Mouse (Mus musculus) MEL-GATA-1-ER (cell line): ENCODE results near the gene Ear6.

Experiments used
- DNase-seq: peaks from one replicate; pipeline ENCODE4 v3.0.0-alpha.2; 2012; ENCODE audit warnings: low read depth; ENCODE audit errors: extremely low read depth

Ear6 gene

GRCm38 (mm10) chr14:51893809-51894208 lies 40.3 kb downstream of the Ear6 start:
- no peak for DNase-seq

DNA sequence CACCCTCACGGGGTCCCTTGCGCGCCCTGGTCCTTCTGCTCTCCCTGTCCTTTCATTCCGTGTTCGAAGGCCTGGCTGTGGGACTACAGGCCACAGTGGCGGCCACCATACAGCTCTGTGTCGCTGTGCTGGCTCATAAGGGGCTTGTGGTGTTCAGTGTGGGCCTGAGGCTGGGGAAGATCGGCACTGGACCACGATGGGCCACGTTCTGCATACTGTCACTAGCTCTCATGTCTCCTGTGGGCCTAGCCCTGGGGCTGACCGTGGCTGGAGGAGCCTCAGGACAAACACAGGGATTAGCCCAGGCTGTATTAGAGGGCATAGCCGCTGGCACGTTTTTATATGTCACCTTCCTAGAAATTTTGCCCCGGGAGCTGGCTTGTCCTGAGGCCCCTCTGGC lies 41.6 kb downstream of the Ear6 start:
- DNase-seq, result no peak

DNA sequence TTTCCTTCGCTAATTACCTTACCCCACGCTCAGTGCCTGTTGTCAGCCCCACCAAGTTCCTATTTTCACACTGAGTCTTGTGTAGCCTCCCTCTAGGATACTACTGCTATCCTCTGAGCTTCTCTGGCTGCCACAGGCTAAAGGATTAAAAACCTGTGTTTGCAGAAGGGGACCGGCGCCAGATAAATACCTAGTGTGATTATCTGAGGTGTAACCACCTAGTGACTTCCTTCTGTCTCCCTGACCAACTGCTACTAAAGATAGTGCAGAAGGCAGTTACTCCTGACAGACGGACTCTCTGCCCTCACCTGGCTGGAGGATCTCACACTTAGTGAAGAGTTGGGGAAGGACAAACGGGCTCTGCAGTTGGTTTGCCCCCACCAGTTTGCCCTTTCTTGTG lies 42.5 kb downstream of the Ear6 start:
- no peak for DNase-seq

DNA sequence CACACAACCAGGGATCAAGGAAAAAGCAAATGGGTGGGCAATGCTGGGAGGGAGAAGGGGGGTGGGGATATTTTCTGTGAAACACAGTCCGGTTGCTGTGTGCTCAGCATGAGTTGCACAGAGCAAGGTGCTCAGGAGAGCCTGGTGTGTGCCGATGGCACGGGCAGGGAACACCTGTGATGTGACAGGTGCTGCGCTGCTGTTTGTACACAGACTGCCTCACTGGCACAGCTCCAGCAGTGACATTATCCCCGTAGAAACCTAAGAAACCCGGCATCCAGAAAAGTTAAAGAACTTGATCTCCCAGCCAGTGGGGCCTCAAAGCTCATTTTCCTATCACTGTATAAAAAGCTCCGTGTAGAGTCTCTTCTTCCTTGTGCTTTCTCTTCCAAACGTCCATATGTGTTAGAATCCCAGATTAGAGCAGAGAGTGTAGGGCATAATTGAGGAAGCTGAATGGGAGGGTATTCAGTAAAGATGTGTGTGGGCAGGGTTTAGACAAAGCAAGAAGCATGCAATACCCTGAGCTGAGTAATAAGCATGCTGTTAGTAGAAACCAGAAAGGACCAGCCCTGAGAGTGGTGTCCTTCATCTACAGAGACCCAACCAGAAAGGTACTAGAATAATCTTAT lies 43.2 kb downstream of the Ear6 start:
- DNase-seq, result no peak

DNA sequence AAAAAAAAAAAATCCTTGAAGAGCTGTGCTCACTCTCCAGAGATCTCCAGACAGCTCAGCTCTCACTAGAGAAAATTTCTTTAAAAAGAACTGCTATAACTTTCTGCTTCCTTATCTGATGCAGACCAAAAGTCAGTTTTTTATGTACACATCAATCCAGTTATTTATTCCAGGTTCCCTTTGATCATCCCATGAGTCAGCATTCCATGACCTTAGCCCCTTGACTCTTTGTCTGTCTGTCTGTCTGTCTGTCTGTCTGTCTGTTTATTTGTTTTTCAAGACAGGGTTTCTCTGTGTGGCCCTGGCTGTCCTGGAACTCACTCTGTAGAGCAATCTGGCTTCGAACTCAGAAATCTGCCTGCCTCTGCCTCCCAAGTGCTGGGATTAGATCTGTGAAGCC lies 45.9 kb downstream of the Ear6 start:
- no peak for DNase-seq

GRCm38 (mm10) chr14:51902806-51903710 lies 49.6 kb downstream of the Ear6 start:
- DNase-seq, result no peak

DNA sequence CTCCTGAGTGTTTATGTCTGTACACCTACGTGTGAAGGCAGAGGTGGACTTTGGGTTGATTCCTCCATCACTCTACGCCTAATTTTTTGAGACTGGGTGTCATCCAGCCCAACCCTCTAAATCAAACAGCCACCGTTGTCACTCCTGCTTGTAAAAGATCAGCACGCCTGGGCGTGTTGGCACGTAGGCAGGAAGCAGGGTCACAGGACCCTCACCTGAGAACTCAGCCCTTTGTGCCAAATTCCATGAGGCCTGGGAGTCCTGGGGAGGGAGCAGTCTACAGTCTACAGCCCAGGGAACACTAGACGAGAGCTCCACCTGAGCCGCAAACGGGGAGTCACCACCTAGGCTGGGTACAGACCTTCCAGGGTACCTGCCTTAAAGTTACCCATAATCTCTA lies 50.3 kb downstream of the Ear6 start:
- DNase-seq, result no peak
